Mouse (Mus musculus) ovary, adult 10 weeks (tissue): ENCODE results near the gene Mdfi. TPM values are rescaled to one million over a fixed set of nuclear protein-coding genes. Genes with fewer than 3 reads are reported as not detected.

ENCODE experiments used
- polyA plus RNA-seq: library from polyadenylated mRNA; stranded (reverse); fragments of 350-450 nt; fragmentation: Illumina TruSeq; extraction: RNeasy Lipid Tissue Mini Kit (QIAGEN cat#74804); gene quantifications from one replicate; pipeline ENCODE4 v1.2.3, GENCODE M21; 2014

Gene Mdfi
- polyA plus RNA-seq, result not detected

DNA sequence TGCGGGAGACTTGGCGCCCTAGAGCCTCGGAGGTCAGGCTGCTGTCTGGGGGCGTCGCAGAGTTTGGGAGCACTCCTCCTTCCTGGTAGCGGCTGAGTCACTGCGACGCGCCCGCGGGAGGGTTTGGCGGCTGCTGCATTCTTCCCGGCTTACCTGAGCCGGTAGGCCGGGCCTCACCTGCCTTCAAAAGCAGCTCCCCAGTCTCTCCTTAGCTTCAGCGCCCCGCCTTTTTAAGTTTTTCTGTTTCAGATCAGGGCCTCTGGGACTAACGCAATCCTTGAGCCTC, at the start of gene Mdfi:
Mdfi (minus strand) TSS at position 210 of the 286 bp plus-strand sequence.

Other genes with a start within 250 kb of the Mdfi start
- 1.9 TPM for gene Bysl, start 223.2 kb downstream of the Mdfi start, polyA plus RNA-seq
- 11.3 TPM for gene Med20, start 223.1 kb downstream of the Mdfi start, polyA plus RNA-seq
- 0.66 TPM for gene Gm20517, start 223.1 kb downstream of the Mdfi start, polyA plus RNA-seq
- 7.5 TPM for gene Usp49, start 204.0 kb downstream of the Mdfi start, polyA plus RNA-seq
- 13.8 TPM for gene Tomm6, start 146.3 kb downstream of the Mdfi start, polyA plus RNA-seq
- gene Frs3, start 145.7 kb downstream of the Mdfi start, polyA plus RNA-seq, result 0.54 TPM
- gene Gm21981, start 140.2 kb downstream of the Mdfi start, polyA plus RNA-seq, result not detected
- gene Prickle4, start 140.0 kb downstream of the Mdfi start, polyA plus RNA-seq, result not detected
- not detected for gene Pgc, start 107.8 kb downstream of the Mdfi start, polyA plus RNA-seq
- not detected for gene Tfeb, start 97.7 kb downstream of the Mdfi start, polyA plus RNA-seq
- 0.20 TPM for gene Foxp4, start 90.0 kb upstream of the Mdfi start, polyA plus RNA-seq
- gene 1700122O11Rik, start 203.6 kb upstream of the Mdfi start, polyA plus RNA-seq, result not detected